Mouse (Mus musculus): ENCODE results near the gene Slc12a1.

DNA sequence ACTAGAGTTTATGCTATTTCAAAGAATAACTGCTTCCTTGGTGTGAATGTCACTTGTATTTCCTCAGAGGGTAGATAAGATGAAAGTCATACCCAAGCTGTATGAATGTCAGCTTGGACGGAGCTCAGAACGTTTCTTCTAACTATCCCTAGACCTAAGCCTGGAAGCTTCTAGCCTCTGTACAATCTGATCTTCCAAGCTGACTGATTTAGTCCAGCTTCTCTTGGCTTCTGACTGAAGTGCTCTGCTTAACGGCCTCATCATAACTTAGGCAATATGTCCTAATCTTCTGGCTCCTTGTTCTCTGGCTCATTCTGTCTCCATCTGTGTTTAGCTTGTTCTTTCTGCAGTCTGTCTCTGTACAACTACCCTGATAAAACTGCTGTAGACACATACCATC, 102.3 kb downstream of the Slc12a1 start:
- TF ChIP-seq POLR2A (IDR thresholded peaks at IDR 0.05; ENCODE audit: control insufficient read depth, low read depth, low read length): no peak
- no peak for TF ChIP-seq CTCF (IDR thresholded peaks at IDR 0.05; ENCODE audit: control insufficient read depth, insufficient read depth, insufficient replicate concordance, low read depth, low read length)

Data from testis, adult 2 months (tissue).